Mouse (Mus musculus) forebrain, embryonic 14.5 days (tissue): ENCODE data around the gene Wdr13. TPM values are rescaled to one million over a fixed set of nuclear protein-coding genes. Genes with fewer than 3 reads are reported as not detected.

ENCODE experiments used
- ATAC-seq: fragments of 200-750 bp; cut with Nextera tagmentation; 2 replicates; pipeline ENCODE4 v1.8.0; 2017; ENCODE audit warnings: mild to moderate bottlenecking, moderate library complexity
- DNase-seq: peaks from one replicate; pipeline ENCODE4 v3.0.0-alpha.2; 2015; ENCODE audit warnings: low spot score
- H3K27ac ChIP-seq: fragments of 300-500 bp; sonication (generic); 2 replicates; pipeline ENCODE4 v1.5.1; 2014; ENCODE audit warnings: low read depth, mild to moderate bottlenecking, control low read depth, low read length, moderate library complexity
- H3K27me3 ChIP-seq: fragments of 300-500 bp; sonication (generic); replicated peaks from 2 replicates; pipeline ENCODE4 v1.6.1; 2014; ENCODE audit warnings: low read length, control low read depth, mixed read lengths; ENCODE audit not compliant: control insufficient read depth, insufficient read depth
- H3K36me3 ChIP-seq: fragments of 300-500 bp; sonication (generic); 2 replicates; pipeline ENCODE4 v1.6.1; 2014; ENCODE audit warnings: low read length, control low read depth; ENCODE audit not compliant: control insufficient read depth, insufficient read depth
- H3K4me1 ChIP-seq: fragments of 300-500 bp; sonication (generic); 2 replicates; pipeline ENCODE4 v1.6.1; 2014; ENCODE audit warnings: antibody characterized with exemption, low read length, control low read depth; ENCODE audit not compliant: control insufficient read depth, insufficient read depth
- H3K4me2 ChIP-seq: fragments of 300-500 bp; sonication (generic); 2 replicates; pipeline ENCODE4 v1.6.1; 2014; ENCODE audit warnings: mild to moderate bottlenecking, control low read depth, low read length
- H3K4me3 ChIP-seq: fragments of 300-500 bp; sonication (generic); 2 replicates; pipeline ENCODE4 v1.5.1; 2014; ENCODE audit warnings: low read depth, low read length, control low read depth
- H3K9ac ChIP-seq: fragments of 300-500 bp; sonication (generic); 2 replicates; pipeline ENCODE4 v1.6.1; 2014; ENCODE audit warnings: mild to moderate bottlenecking, low read length, control low read depth, moderate library complexity
- H3K9me3 ChIP-seq: fragments of 300-500 bp; sonication (generic); replicated peaks from 2 replicates; pipeline ENCODE4 v1.6.1; 2016; ENCODE audit warnings: low read length, control low read depth, mixed read lengths; ENCODE audit not compliant: control insufficient read depth
- WGBS: fragments of 180-500 bp; shearing (Covaris S2); extraction: QIAGEN DNeasy Blood & Tissue Kit; methylation state at CpG from one replicate; pipeline ENCODE4 v1.1.7; 2014; 5-methylcytosine and 5-hydroxymethylcytosine counted together
- polyA plus RNA-seq: library from polyadenylated mRNA; unstranded; fragments of >200 nt; fragmentation: Nextera tagmentation; extraction: Ambion mirVana; gene quantifications from 2 replicates; pipeline ENCODE4 v1.2.1, GENCODE M21; 2014

The Wdr13 gene
- 35.2 and 43.2 TPM in 2 replicates for polyA plus RNA-seq

DNA sequence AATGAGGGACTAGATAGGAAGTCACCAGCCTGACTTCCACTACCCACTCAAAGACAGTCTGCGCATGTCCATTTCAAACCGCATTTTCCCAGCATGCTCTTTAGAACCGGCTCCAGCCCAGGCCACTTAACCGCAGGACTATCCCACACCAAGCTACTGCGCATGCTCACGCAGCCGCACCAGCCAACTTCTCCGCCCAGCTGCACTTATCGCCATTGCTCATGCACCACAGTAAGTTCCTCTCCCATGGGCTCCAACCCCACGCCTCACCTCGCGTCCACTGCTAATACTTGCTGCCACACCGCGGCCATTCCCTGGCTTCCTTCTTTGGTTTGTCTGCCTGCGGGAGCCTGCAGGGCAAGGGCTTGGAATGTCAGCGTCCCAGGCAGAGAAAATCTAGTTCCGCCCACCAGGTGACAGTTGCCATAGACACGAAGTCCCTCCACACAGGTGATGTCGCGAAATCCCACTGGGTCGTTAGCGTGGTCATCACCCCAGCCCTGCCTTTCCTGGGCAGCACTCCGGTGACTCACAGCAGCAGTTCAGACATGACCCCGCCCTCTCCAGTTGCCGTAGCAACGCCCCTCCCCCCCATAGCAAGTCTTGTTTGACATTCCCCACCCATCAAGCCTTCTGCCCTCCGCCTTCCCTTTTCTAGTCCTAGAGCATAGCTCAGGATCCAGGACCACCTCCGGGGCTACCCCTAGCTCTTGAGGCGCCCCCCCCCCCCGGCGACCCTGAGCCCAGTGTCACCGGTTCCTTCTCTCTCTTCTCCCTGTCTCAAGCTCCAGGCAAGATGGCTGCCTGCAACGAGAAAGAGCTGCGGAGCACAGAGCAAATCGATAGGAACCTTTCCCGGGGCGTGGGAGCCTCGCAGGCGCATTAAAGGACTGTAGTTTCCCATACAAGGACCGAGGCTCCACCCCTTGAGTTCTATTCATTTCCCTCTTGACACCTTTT is at the start of gene Wdr13:
Gene Wdr13, minus strand, starts transcription at position 876 of the 960 bp plus-strand sequence.
- H3K27me3 ChIP-seq = no peaks in the 10 kb centered on the region
- 28% methylated on average over 40 of the region's 40 CpGs for WGBS
- peaks cover 15% of the 10 kb centered on the region; the same call in 1 of the 2 replicates for H3K36me3 ChIP-seq
- no peaks in the 10 kb centered on the region for H3K9me3 ChIP-seq
- peak within 1 kb of the TSS; percentile 48 for H3K4me3 ChIP-seq
- peak within 1 kb of the TSS; percentile 66 for H3K9ac ChIP-seq
- peak; percentile 89 for ATAC-seq
- H3K4me2 ChIP-seq = peak within 1 kb of the TSS; percentile 54
- peak; percentile 92 for DNase-seq
- peak within 1 kb of the TSS; percentile 93 for H3K27ac ChIP-seq
- no peaks in the 10 kb centered on the region for H3K4me1 ChIP-seq

DNA sequence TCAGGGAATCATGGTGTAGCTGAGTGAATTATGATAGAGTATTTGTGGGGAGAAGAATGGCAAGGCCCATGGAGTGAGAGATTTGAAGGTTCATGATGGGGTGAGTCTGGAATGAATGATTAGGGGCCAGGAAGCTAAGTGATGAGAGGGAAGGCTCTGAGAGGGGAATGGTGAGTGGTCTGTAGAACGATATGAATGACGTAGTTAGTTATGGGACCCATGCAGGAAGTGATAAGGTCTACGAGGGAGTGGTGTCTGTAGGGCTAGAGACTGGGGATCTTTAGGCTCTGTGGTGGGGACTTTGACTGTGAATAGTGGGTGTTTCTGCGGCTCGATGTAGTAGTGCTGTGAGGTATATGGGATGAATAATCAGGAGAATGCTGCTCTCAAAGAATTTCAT is 47.0 kb upstream of the Wdr13 start:
- H3K4me2 ChIP-seq = no peak overlapping the region
- no peaks in the 10 kb centered on the region for H3K27me3 ChIP-seq
- no peak overlapping the region for H3K4me3 ChIP-seq
- H3K9ac ChIP-seq = no peak overlapping the region
- ATAC-seq (no peak), DNase-seq (no peak)
- no peaks in the 10 kb centered on the region for H3K4me1 ChIP-seq
- H3K27ac ChIP-seq = no peak overlapping the region
- H3K36me3 ChIP-seq = no peaks in the 10 kb centered on the region
- no peaks in the 10 kb centered on the region for H3K9me3 ChIP-seq
- 92% methylated on average over 5 of the region's 5 CpGs for whole genome bisulfite sequencing

DNA sequence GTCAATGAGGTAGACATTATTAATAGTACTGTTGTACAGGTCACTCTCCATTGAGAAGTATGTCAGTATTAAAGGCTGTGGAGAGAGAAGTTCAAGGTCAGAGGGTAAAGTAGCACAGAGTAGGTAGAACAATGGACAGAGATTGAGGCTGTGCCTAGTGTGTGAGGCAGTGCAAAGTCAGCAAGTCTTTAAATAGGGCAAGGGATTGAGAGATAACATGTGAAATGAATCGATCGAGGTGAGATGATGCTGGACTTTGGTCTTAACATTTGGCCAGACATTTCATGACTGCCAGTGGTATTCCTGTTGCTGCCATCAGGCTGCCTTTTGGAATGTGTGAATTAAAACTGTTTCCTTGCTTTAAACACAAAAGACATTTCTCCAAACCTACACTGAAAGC is 46.2 kb upstream of the Wdr13 start:
- H3K4me1 ChIP-seq = no peaks in the 10 kb centered on the region
- WGBS = 100% methylated on average over 2 of the region's 2 CpGs
- no peak for ATAC-seq

DNA sequence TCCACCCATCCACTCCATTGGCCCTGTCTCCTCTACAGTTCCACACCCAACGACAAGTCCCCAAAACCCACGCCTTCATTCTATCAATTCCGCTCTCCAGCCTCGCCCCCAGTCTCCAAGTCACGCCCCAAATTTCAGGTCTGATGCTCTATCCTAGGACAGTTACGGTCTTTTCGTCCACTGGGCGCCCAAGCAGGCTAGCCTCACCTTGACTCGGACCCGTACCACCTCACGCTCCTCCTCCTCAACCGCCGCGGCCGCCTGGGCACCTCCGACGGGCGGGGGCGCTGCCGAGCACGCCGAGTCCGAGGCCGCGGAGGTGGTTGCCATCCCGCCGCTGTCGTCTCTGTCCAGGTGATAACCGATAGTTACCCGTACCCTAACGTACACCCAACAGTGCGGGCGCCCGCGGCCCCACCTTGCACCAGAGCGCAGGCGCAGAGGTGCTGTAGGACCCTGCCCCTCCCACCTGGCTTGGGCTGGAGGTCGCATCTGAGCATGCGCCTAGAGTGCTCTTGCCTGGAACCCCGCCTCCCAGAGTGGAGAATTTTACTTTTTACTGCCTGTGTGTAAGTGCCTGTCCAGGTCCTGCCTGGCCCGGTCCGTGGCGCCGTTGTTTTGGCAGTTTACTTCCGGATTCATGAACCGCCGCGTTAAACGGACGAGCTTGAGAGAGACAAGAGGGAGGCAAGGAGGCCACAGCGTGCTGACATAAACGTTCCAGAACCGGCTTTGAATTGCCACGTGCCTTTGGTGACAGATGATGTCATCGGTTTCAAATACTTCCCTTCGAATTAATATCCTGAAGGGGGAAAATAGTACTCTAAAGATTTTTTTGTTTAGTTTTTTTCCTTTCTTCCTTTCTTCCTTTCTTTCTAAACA is 43.1 kb upstream of the Wdr13 start, which contains the start of gene Tbc1d25:
Gene Tbc1d25, minus strand, starts transcription at position 678 of the 882 bp plus-strand sequence.
- Histone ChIP-seq H3K4me1 (no peaks in the 10 kb centered on the region), H3K9ac (peak within 1 kb of the TSS; percentile 55), H3K36me3 (peaks cover 7% of the 10 kb centered on the region; the same call in 1 of the 2 replicates), H3K4me2 (peak within 1 kb of the TSS; percentile 52), H3K27me3 (no peaks in the 10 kb centered on the region), H3K27ac (no peak within 1 kb of the TSS), H3K4me3 (peak within 1 kb of the TSS; percentile 53), H3K9me3 (no peaks in the 10 kb centered on the region)
- peak; percentile 97 for ATAC-seq
- DNase-seq = peak; percentile 93
- 22% methylated on average over 55 of the region's 56 CpGs for WGBS

More for the DNA sequence above, 46.2 kb upstream of the Wdr13 start:
- Histone ChIP-seq H3K9ac (no peak overlapping the region), H3K9me3 (no peaks in the 10 kb centered on the region), H3K27me3 (no peaks in the 10 kb centered on the region), H3K36me3 (no peaks in the 10 kb centered on the region), H3K27ac (no peak overlapping the region), H3K4me3 (no peak overlapping the region), H3K4me2 (no peak overlapping the region)
- DNase-seq = no peak

DNA sequence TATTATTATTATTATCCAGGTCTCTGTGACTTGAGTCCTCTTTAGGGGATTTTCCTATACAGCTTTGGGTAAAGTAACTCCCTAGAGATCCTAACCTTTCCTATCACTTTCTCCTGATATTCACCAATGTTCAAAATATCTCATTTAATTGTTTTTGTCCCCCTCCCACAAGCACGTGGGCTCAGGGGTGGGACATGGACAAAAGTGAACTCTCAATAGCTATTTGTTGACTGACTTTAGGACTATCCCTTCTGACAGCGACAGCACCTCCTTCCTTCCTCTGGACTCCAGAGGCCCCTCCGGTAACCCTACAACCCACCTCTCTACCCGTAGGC is 42.4 kb upstream of the Wdr13 start:
- DNase-seq = no peak
- 25% methylated on average over 4 of the region's 4 CpGs for WGBS
- H3K4me3 ChIP-seq = peak overlapping the region; percentile 53
- H3K36me3 ChIP-seq = peaks cover 10% of the 10 kb centered on the region; the same call in 1 of the 2 replicates
- H3K27ac ChIP-seq = no peak overlapping the region
- no peak for ATAC-seq
- no peaks in the 10 kb centered on the region for H3K9me3 ChIP-seq
- H3K27me3 ChIP-seq = no peaks in the 10 kb centered on the region
- peak overlapping the region; percentile 52 for H3K4me2 ChIP-seq
- peak overlapping the region; percentile 55 for H3K9ac ChIP-seq
- no peaks in the 10 kb centered on the region for H3K4me1 ChIP-seq

DNA sequence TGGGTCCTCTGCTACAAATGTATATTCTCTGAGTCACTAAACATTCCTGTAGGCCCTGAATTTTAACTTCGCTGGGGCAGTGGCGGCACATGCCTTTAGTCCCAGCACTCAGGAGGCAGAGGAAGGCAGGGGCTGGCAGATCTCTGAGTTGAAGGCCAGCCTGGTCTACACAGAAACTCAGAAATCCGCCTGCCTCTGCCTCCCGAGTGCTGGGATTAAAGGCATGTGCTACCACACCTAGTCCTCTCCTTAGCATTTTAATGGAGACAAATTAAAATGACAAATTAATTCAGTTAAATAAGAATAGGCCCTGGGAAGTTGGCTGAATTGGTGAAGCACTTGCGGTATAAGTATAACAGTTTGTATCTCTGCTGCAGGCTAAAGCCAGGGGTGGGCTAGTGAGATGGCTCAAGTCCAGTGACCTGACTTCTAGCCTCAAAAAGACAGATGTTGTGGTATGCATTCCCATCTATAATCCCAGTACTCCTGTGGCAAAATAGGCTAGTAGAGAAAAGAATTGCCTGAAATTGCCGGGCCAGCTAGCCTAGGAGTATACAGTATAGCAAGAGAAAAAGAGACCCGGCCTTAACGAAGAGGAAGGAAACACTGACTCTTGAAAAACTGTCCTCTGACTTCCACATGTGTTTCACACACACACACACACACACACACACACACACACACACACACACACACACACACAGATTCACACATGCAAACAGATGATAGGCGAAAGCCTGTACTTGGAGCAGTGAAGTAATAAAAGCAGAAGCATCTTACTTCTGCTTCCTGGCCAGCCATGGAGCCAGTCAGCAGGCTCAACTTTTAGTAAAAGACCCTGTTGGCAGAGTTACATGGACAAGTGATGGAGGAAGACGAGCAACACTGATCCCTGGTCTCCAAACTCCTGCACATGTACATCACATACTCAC is 35.3 kb upstream of the Wdr13 start:
- WGBS = 90% methylated on average over 10 of the region's 10 CpGs
- no peak overlapping the region for H3K9ac ChIP-seq
- no peak overlapping the region for H3K27ac ChIP-seq

DNA sequence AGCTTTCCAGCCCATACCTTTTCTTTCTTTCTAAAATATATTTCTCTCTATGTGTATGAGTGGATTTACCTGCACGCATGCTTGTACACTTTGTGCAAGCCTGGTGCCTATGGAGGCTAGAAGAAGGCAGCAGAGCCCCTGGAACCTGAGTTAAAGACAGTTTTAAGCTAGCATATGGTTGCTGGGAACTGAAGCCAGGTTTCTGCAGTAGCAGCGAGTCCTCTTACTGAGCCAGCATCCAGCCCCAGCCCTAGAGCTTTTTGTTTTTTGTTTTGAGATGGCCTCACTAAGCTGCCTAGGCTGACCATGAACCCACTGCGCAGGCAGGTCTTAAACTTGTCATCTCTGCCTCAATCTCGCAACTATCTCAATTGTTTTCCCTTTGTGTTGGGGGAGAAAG is 31.8 kb upstream of the Wdr13 start:
- no peaks in the 10 kb centered on the region for H3K27me3 ChIP-seq
- no peaks in the 10 kb centered on the region for H3K4me1 ChIP-seq

More for the DNA sequence above, 35.3 kb upstream of the Wdr13 start:
- Histone ChIP-seq H3K4me3 (no peak overlapping the region), H3K27me3 (no peaks in the 10 kb centered on the region), H3K9me3 (no peaks in the 10 kb centered on the region), H3K4me1 (no peaks in the 10 kb centered on the region), H3K4me2 (no peak overlapping the region), H3K36me3 (peaks cover 10% of the 10 kb centered on the region; the same call in 1 of the 2 replicates)
- DNase-seq (no peak), ATAC-seq (no peak)

DNA sequence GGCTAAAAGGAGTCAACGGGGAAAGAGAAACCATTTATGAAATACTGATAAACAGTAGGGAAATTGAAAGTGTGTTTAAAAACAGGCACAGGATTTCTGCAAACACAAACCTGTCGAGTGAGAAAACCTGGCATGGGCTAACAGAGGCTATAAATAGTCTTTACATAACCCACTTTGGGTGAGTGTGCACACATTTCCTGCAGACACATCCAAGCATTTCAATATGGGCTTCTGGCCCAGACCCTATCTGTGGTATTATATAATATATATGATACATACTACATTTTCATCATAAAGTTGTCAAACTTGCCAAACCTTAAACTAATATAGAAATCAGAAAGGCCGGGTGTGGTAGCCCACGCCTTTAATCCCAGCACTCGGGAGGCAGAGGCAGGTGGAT is 30.4 kb upstream of the Wdr13 start:
- WGBS = 94% methylated on average over 5 of the region's 5 CpGs
- Histone ChIP-seq H3K4me2 (no peak overlapping the region), H3K9me3 (no peaks in the 10 kb centered on the region), H3K27me3 (no peaks in the 10 kb centered on the region), H3K36me3 (0 out of 2 replicates have a peak, but pooled peaks cover 2% of the 10 kb centered on the region), H3K4me3 (no peak overlapping the region), H3K27ac (no peak overlapping the region), H3K9ac (no peak overlapping the region), H3K4me1 (no peaks in the 10 kb centered on the region)
- DNase-seq = no peak
- ATAC-seq = no peak

More for the DNA sequence above, 31.8 kb upstream of the Wdr13 start:
- Histone ChIP-seq H3K4me3 (no peak overlapping the region), H3K27ac (no peak overlapping the region), H3K4me2 (no peak overlapping the region), H3K9ac (no peak overlapping the region), H3K9me3 (no peaks in the 10 kb centered on the region), H3K36me3 (0 out of 2 replicates have a peak, but pooled peaks cover 1% of the 10 kb centered on the region)
- no peak for DNase-seq
- 89% methylated on average over 4 of the region's 4 CpGs for whole genome bisulfite sequencing
- ATAC-seq = no peak
